Mouse (Mus musculus) midbrain, embryonic 11.5 days (tissue): ENCODE data around the gene Gm7029. TPM values are rescaled to one million over a fixed set of nuclear protein-coding genes. Genes with fewer than 3 reads are reported as not detected.

Experiments
- ATAC-seq: fragments of 200-750 bp; cut with Nextera tagmentation; 2 replicates; pipeline ENCODE4 v1.8.0; 2017; ENCODE audit warnings: moderate TSS enrichment, moderate library complexity; ENCODE audit not compliant: low FRiP score
- DNase-seq: peaks from one replicate; pipeline ENCODE4 v3.0.0; 2015; ENCODE audit warnings: low spot score; ENCODE audit errors: missing footprints
- H3K27ac ChIP-seq: fragments of 300-500 bp; sonication (generic); 2 replicates; pipeline ENCODE4 v1.5.1; 2014; ENCODE audit warnings: low read depth, low read length
- H3K27me3 ChIP-seq: fragments of 300-500 bp; sonication (generic); 2 replicates; pipeline ENCODE4 v1.6.1; 2014; ENCODE audit warnings: mild to moderate bottlenecking, low read length, moderate library complexity, mixed read lengths; ENCODE audit not compliant: control insufficient read depth, insufficient read depth
- H3K36me3 ChIP-seq: fragments of 300-500 bp; sonication (generic); 2 replicates; pipeline ENCODE4 v1.6.1; 2014; ENCODE audit warnings: mild to moderate bottlenecking, low read length, moderate library complexity, mixed read lengths; ENCODE audit not compliant: control insufficient read depth, insufficient read depth
- H3K4me1 ChIP-seq: fragments of 300-500 bp; sonication (generic); 2 replicates; pipeline ENCODE4 v1.6.1; 2014; ENCODE audit warnings: low read length; ENCODE audit not compliant: control insufficient read depth, insufficient read depth
- H3K4me2 ChIP-seq: fragments of 300-500 bp; sonication (generic); 2 replicates; pipeline ENCODE4 v1.6.1; 2014; ENCODE audit warnings: mild to moderate bottlenecking, moderate library complexity
- H3K4me3 ChIP-seq: fragments of 300-500 bp; sonication (generic); 2 replicates; pipeline ENCODE4 v1.5.1; 2014; ENCODE audit warnings: low read depth, low read length
- H3K9ac ChIP-seq: fragments of 300-500 bp; sonication (generic); 2 replicates; pipeline ENCODE4 v1.6.1; 2014; ENCODE audit warnings: low read length
- H3K9me3 ChIP-seq: fragments of 300-500 bp; sonication (generic); 2 replicates; pipeline ENCODE4 v1.6.1; 2016; ENCODE audit warnings: low read length; ENCODE audit not compliant: control insufficient read depth
- WGBS: fragments of 180-500 bp; shearing (Covaris S2); extraction: QIAGEN DNeasy Blood & Tissue Kit; methylation state at CpG from one replicate; pipeline ENCODE4 v1.1.7; 2014; 5-methylcytosine and 5-hydroxymethylcytosine counted together
- microRNA-seq: library from miRNA; unstranded; fragments of <30 nt; microRNA quantifications from one replicate; pipeline ENCODE4, GENCODE M21; 2017
- polyA plus RNA-seq: library from polyadenylated mRNA; unstranded; fragments of >200 nt; fragmentation: Nextera tagmentation; extraction: Ambion mirVana; gene quantifications from 2 replicates; pipeline ENCODE4 v1.2.1, GENCODE M21; 2014

The Gm7029 gene
- polyA plus RNA-seq, 1 experiment from 2014 or later, result not detected

GRCm38 (mm10) chr17:33921361-33921760, 47.7 kb downstream of the Gm7029 start:
- Histone ChIP-seq H3K4me3 (no peak overlapping the region), H3K36me3 (peaks cover 7% of the 10 kb centered on the region), H3K9me3 (no peaks in the 10 kb centered on the region), H3K4me2 (no peak overlapping the region), H3K4me1 (peaks cover 29% of the 10 kb centered on the region), H3K9ac (no peak overlapping the region), H3K27ac (no peak overlapping the region), H3K27me3 (no peaks in the 10 kb centered on the region; the same call in 1 of the 2 replicates)
- WGBS, result 88% methylated on average over 7 of the region's 7 CpGs
- DNase-seq (no peak), ATAC-seq (no peak)

Small RNA genes lying within 50 kb of the gene (microRNA-seq; reads per million reads assigned to microRNA genes)
- gene Gm27740, result not detected

Other genes starting within 250 kb of the Gm7029 start
- gene Zfp414, start 244.7 kb upstream of the Gm7029 start, polyA plus RNA-seq, result 62.5 and 68.0 TPM in 2 replicates
- gene Pram1, start 235.8 kb upstream of the Gm7029 start, polyA plus RNA-seq, result 0.21 and 0.93 TPM in 2 replicates
- 581 and 639 TPM in 2 replicates for gene Hnrnpm, start 187.0 kb upstream of the Gm7029 start, polyA plus RNA-seq
- 37.3 and 39.0 TPM in 2 replicates for gene March2, start 155.2 kb upstream of the Gm7029 start, polyA plus RNA-seq
- 295 and 314 TPM in 2 replicates for gene Rab11b, start 113.3 kb upstream of the Gm7029 start, polyA plus RNA-seq
- 20.6 and 21.4 TPM in 2 replicates for gene Angptl4, start 92.0 kb upstream of the Gm7029 start, polyA plus RNA-seq
- 18.3 and 23.9 TPM in 2 replicates for gene Kank3, start 63.3 kb upstream of the Gm7029 start, polyA plus RNA-seq
- 748 and 845 TPM in 2 replicates for gene Rps28, start 49.3 kb upstream of the Gm7029 start, polyA plus RNA-seq
- gene Ndufa7, start 49.3 kb upstream of the Gm7029 start, polyA plus RNA-seq, result 408 and 456 TPM in 2 replicates
- gene Cd320, start 30.7 kb upstream of the Gm7029 start, polyA plus RNA-seq, result 67.5 and 70.5 TPM in 2 replicates
- 8.1 and 11.4 TPM in 2 replicates for gene Kifc1, start 16.8 kb downstream of the Gm7029 start, polyA plus RNA-seq
- 0.22 TPM in 1 of 2 replicates, not detected in the other for gene Platr17, start 31.3 kb downstream of the Gm7029 start, polyA plus RNA-seq
- 59.5 and 60.4 TPM in 2 replicates for gene Daxx, start 35.6 kb downstream of the Gm7029 start, polyA plus RNA-seq
- 13.6 and 14.8 TPM in 2 replicates for gene Tapbp, start 42.1 kb downstream of the Gm7029 start, polyA plus RNA-seq
- gene Zbtb22, start 42.1 kb downstream of the Gm7029 start, polyA plus RNA-seq, result 8.0 and 9.4 TPM in 2 replicates
- 29.3 and 33.6 TPM in 2 replicates for gene Rgl2, start 55.7 kb downstream of the Gm7029 start, polyA plus RNA-seq
- 206 and 208 TPM in 2 replicates for gene Pfdn6, start 66.5 kb downstream of the Gm7029 start, polyA plus RNA-seq
- 27.4 and 28.9 TPM in 2 replicates for gene Wdr46, start 66.8 kb downstream of the Gm7029 start, polyA plus RNA-seq
- 3.4 and 4.2 TPM in 2 replicates for gene B3galt4, start 77.7 kb downstream of the Gm7029 start, polyA plus RNA-seq
- gene Vps52, start 82.0 kb downstream of the Gm7029 start, polyA plus RNA-seq, result 36.3 and 36.5 TPM in 2 replicates
- 1,159 and 1,302 TPM in 2 replicates for gene Rps18, start 82.2 kb downstream of the Gm7029 start, polyA plus RNA-seq
- gene H2-K1, start 126.5 kb downstream of the Gm7029 start, polyA plus RNA-seq, result 30.0 and 37.2 TPM in 2 replicates
- gene Ring1, start 150.8 kb downstream of the Gm7029 start, polyA plus RNA-seq, result 5.5 and 7.1 TPM in 2 replicates
- 95.4 and 99.0 TPM in 2 replicates for gene H2-Ke6, start 154.2 kb downstream of the Gm7029 start, polyA plus RNA-seq
- 85.1 and 97.4 TPM in 2 replicates for gene Slc39a7, start 157.8 kb downstream of the Gm7029 start, polyA plus RNA-seq
- 17.2 and 17.9 TPM in 2 replicates for gene Rxrb, start 158.0 kb downstream of the Gm7029 start, polyA plus RNA-seq
- 0.52 and 1.4 TPM in 2 replicates for gene Col11a2, start 165.6 kb downstream of the Gm7029 start, polyA plus RNA-seq
- gene H2-Oa, start 218.5 kb downstream of the Gm7029 start, polyA plus RNA-seq, result 0.19 and 0.33 TPM in 2 replicates
- gene H2-DMa, start 245.7 kb downstream of the Gm7029 start, polyA plus RNA-seq, result 8.0 and 9.5 TPM in 2 replicates
- gene Brd2, start 248.8 kb downstream of the Gm7029 start, polyA plus RNA-seq, result 98.7 and 99.2 TPM in 2 replicates